Mouse (Mus musculus) lung, adult 2 months (tissue): ENCODE results near the gene Sphk2.

Experiments used
- CTCF ChIP-seq: fragments of 200-500 bp; IDR thresholded peaks from 2 replicates; pipeline ENCODE4 v1.5.1; 2011; ENCODE audit warnings: mild to moderate bottlenecking, low read length, control low read depth; ENCODE audit not compliant: insufficient read depth
- POLR2A ChIP-seq: fragments of 200-500 bp; IDR thresholded peaks from 2 replicates; pipeline ENCODE4 v1.6.1; 2011; ENCODE audit warnings: low read depth, mild to moderate bottlenecking, control low read depth, low read length, borderline replicate concordance; ENCODE audit errors: extremely low read depth

DNA sequence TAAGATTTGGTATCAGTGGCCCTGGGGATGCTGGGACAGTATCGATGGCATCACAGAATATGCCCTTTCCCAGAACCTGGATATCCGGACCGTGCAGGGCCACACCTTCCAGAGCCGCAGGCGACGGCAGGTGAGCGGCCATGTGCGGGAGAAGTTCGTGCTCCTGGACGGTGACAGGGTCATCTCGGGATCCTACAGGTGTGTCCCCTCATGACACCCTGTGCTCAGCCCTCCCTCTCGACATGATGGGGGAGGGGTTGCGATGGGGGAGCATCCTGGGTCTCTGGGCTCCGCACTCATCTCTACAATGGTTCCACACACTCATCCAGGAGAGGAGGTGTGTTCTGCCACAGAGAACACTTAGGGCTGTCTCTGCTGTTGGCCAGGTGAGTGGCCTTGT is 6.0 kb upstream of the Sphk2 start:
- no peak for TF ChIP-seq CTCF
- TF ChIP-seq POLR2A, result no peak
